Mouse (Mus musculus) spleen, adult 12 weeks (tissue): ENCODE results near the gene Mmp24.

Experiments
- DNase-seq: peaks from one replicate; pipeline ENCODE4 v3.0.0; 2022; ENCODE audit warnings: low spot score

Mmp24 gene

DNA sequence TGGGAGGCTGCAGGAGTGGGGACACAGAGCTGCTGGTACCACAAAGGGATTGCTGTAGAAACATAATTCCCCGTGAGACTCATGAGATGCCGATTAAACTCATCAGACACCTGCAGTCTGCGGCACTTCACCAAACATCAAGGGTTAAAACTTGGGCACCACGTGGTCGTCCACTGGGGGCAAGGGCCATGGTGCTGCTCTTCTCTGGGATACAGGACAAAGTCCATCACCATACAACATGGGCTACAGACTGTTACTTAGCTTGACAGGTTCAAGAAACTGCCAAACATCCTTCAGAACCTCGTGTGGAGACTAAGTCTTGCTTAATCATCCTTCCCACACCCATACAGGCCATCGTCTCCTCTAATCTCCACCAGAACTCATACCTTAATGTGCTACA is 85.0 kb downstream of the Mmp24 start:
- no peak for DNase-seq

DNA sequence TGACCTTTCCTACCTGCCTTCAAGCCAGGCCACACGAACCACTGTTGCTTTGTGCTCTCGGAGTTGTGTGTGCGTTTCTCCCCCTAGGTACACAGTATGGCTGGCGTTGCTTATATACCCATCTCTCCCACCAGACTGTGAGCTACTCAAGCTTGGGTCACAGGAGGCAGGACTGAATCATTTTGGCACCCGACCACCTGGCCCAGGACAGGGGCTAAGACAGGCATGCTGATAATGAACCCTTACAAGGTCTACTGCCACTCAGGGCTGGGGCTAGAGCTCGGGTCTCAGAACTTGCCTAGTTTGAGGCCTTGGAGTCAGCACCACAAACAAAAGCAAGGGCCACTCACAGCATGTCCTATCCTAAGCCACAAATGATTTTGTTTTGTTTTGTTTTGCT is 86.4 kb downstream of the Mmp24 start:
- DNase-seq: no peak

DNA sequence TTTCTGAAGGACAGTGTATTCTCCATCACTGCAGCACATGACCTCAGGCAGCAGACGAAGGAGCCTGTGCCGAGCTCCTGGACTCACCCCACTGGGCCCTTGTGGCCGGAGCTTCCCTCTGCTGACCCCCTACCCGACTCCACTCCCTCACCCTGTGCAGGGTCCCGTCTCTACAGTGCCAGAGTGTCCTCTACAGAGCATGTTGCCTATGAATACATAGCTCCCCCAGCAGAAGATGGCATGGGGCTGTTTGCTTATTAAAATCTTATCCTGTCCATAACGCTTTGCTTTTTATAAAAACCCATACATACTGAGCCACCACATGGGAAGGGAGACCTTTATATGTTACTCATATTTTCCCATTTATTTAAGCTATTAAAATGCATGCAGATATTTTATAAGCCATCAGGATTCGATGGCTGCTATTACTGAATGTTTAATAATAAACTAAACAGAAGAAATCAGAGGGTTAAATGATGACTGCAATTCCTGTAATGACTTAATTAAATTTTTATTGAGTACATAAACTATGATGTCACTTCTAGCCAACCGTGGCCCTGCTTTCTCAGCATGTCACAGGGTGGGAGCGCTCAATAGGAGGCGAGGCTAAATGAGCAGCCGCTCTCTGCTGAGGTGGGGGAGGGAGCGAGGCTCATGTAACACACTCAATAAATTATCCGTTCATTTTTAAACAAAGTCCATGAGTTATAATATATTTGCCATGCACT is 87.6 kb downstream of the Mmp24 start:
- DNase-seq: no peak

GRCm38 (mm10) chr2:155863301-155863867 is 88.2 kb downstream of the Mmp24 start:
- no peak for DNase-seq
